Comparison of ENCODE assay signal across 8 mouse cellular contexts in genomic region chr12:116071023-116071422, GRCm38 (mm10). TPM values are rescaled to one million over a fixed set of nuclear protein-coding genes. Genes with fewer than 3 reads are reported as not detected.
A peak's percentile ranks its signal among the peaks of the same experiment; 100 is the strongest.
DNase-seq lines count a peak whose midpoint lies in the region; ATAC-seq and TF ChIP-seq lines count a peak whose summit lies in the region.

No protein-coding gene starts in this region.

- no peaks in the 10 kb centered on the region for H3K4me1 ChIP-seq in forebrain, embryonic 14.5 days (ENCODE audit: control insufficient read depth, insufficient read depth, low read length)
- H3K4me1 ChIP-seq in hindbrain, embryonic 15.5 days (replicated peaks), result no peaks in the 10 kb centered on the region
- no peaks in the 10 kb centered on the region for H3K4me1 ChIP-seq in liver, postnatal 0 days (ENCODE audit: insufficient read depth)
- H3K4me1 ChIP-seq in olfactory bulb, adult 2 months (ENCODE audit: control insufficient read depth, insufficient read depth, low read length), result peaks cover 4% of the 10 kb centered on the region

- TF ChIP-seq POLR2A in olfactory bulb, adult 2 months (IDR thresholded peaks at IDR 0.05; ENCODE audit: insufficient read depth, low read depth, low read length), result no peak

- WGBS in forebrain, embryonic 14.5 days, result 20% methylated on average over 3 of the region's 3 CpGs
- 19% methylated on average over 3 of the region's 3 CpGs for WGBS in hindbrain, embryonic 15.5 days
- WGBS in liver, postnatal 0 days (ENCODE audit: insufficient replicate concordance), result 18% methylated on average over 3 of the region's 3 CpGs
- 39% methylated on average over 3 of the region's 3 CpGs for WGBS in olfactory bulb, adult 2 months

- peak; percentile 39 to 52 for DNase-seq in left cerebral cortex, adult 2 months (ENCODE audit: extremely low spot score in 1 of 2, low spot score in 2 of 2)
- DNase-seq in left cerebral cortex, adult 8-10 months (ENCODE audit: low spot score in 2 of 2), result no peak
- DNase-seq in cerebellum, adult 18-20 months, result peak; percentile 74 to 78
- DNase-seq in forebrain, embryonic 14.5 days (ENCODE audit: low spot score), result peak; percentile 41
- peak; percentile 32 for DNase-seq in liver, postnatal 0 days
- no peak for DNase-seq in thymus, postnatal 14 days

- peak; percentile 71 for ATAC-seq in forebrain, embryonic 14.5 days
- ATAC-seq in hindbrain, embryonic 15.5 days (ENCODE audit: low FRiP score, low read depth), result peak; percentile 81
- peak; percentile 44; the same call in 1 of the 2 replicates for ATAC-seq in liver, postnatal 0 days

- H3K27me3 ChIP-seq in forebrain, embryonic 14.5 days (replicated peaks; ENCODE audit: control insufficient read depth, insufficient read depth, low read length), result no peaks in the 10 kb centered on the region; the same call in 1 of the 2 replicates
- peaks cover 4% of the 10 kb centered on the region; the same call in 1 of the 2 replicates for H3K27me3 ChIP-seq in hindbrain, embryonic 15.5 days
- H3K27me3 ChIP-seq in liver, postnatal 0 days (ENCODE audit: insufficient read depth, low read length), result 0 out of 2 replicates have a peak, but pooled peaks cover 6% of the 10 kb centered on the region

- H3K27ac ChIP-seq in left cerebral cortex, adult 2 months, result no peak overlapping the region
- H3K27ac ChIP-seq in forebrain, embryonic 14.5 days (ENCODE audit: low read depth, low read length), result no peak overlapping the region
- H3K27ac ChIP-seq in hindbrain, embryonic 15.5 days (replicated peaks), result no peak overlapping the region
- H3K27ac ChIP-seq in liver, postnatal 0 days (ENCODE audit: low read depth), result no peak overlapping the region
- no peak overlapping the region for H3K27ac ChIP-seq in olfactory bulb, adult 2 months (ENCODE audit: insufficient read depth, low read depth, low read length)

- H3K4me3 ChIP-seq in left cerebral cortex, adult 2 months, result no peak overlapping the region
- H3K4me3 ChIP-seq in forebrain, embryonic 14.5 days (ENCODE audit: low read depth, low read length), result no peak overlapping the region
- no peak overlapping the region for H3K4me3 ChIP-seq in hindbrain, embryonic 15.5 days
- no peak overlapping the region for H3K4me3 ChIP-seq in liver, postnatal 0 days (ENCODE audit: low read depth, low read length)
- H3K4me3 ChIP-seq in olfactory bulb, adult 2 months (ENCODE audit: insufficient read depth, low read depth, low read length), result no peak overlapping the region

- no peak overlapping the region for H3K4me2 ChIP-seq in forebrain, embryonic 14.5 days (ENCODE audit: low read length)
- no peak overlapping the region for H3K4me2 ChIP-seq in hindbrain, embryonic 15.5 days
- H3K4me2 ChIP-seq in liver, postnatal 0 days (ENCODE audit: low read depth, low read length), result no peak overlapping the region

- H3K36me3 ChIP-seq in forebrain, embryonic 14.5 days (ENCODE audit: control insufficient read depth, insufficient read depth, low read length), result no peaks in the 10 kb centered on the region
- no peaks in the 10 kb centered on the region for H3K36me3 ChIP-seq in hindbrain, embryonic 15.5 days
- no peaks in the 10 kb centered on the region for H3K36me3 ChIP-seq in liver, postnatal 0 days (replicated peaks; ENCODE audit: insufficient read depth, low read length)

- H3K9ac ChIP-seq in forebrain, embryonic 14.5 days (ENCODE audit: low read length), result no peak overlapping the region
- H3K9ac ChIP-seq in hindbrain, embryonic 15.5 days, result no peak overlapping the region
- no peak overlapping the region for H3K9ac ChIP-seq in liver, postnatal 0 days (replicated peaks)

- no peak for TF ChIP-seq EP300 in liver, postnatal 0 days (IDR thresholded peaks at IDR 0.05; ENCODE audit: low read depth)

- TF ChIP-seq CTCF in left cerebral cortex, adult 2 months (IDR thresholded peaks at IDR 0.05), result peak; percentile 71
- peak; percentile 63 for TF ChIP-seq CTCF in liver, postnatal 0 days (IDR thresholded peaks at IDR 0.05; ENCODE audit: low read depth)
- TF ChIP-seq CTCF in olfactory bulb, adult 2 months (IDR thresholded peaks at IDR 0.05; ENCODE audit: insufficient read depth, low read depth, low read length), result 0 out of 2 replicates have a peak, but pooled peaks have one; percentile 21

- intact Hi-C loops in left cerebral cortex, adult 2 months (cut with DNase I), result loop anchor here (1.0 kb wide), 1 partner anchor 131 kb away; no protein-coding TSS in a partner anchor

- no peaks in the 10 kb centered on the region for H3K9me3 ChIP-seq in forebrain, embryonic 14.5 days (replicated peaks; ENCODE audit: control insufficient read depth, low read length)
- no peaks in the 10 kb centered on the region for H3K9me3 ChIP-seq in hindbrain, embryonic 15.5 days
- no peaks in the 10 kb centered on the region for H3K9me3 ChIP-seq in liver, postnatal 0 days (ENCODE audit: low read length)

RNA-seq across cellular contexts. Expression of gene Vipr2, which starts 6.5 kb away (rescaled TPM):
- 1 to 10 TPM in 1 of 2 experiments, under 1 TPM in 1; 0.43 to 1.3 TPM for total RNA-seq in left cerebral cortex, adult 2 months (2021)
- 1 to 10 TPM in 2 of 4 experiments, under 1 TPM in 2; 0.50 to 2.4 (median 1.0) TPM for total RNA-seq in left cerebral cortex, adult 8-10 months (2022)
- polyA plus RNA-seq in forebrain, embryonic 14.5 days (2014; fragmentation: Nextera tagmentation; extraction: Ambion mirVana), result 0.46 and 1.2 TPM in 2 replicates
- 0.41 and 0.91 TPM in 2 replicates for polyA plus RNA-seq in hindbrain, embryonic 15.5 days (2015; fragmentation: Nextera tagmentation; extraction: Ambion mirVana)
- 0.08 and 0.26 TPM in 2 replicates for polyA plus RNA-seq in liver, postnatal 0 days (2015; fragmentation: Nextera tagmentation; extraction: Ambion mirVana)
- polyA plus RNA-seq in olfactory bulb, adult 2 months (2012; ENCODE audit: insufficient read depth, insufficient read length, low replicate concordance, missing spikeins), result not detected in 2 replicates

RNA-seq across cellular contexts. Expression of gene Zfp386, which starts 23.5 kb away (rescaled TPM):
- 10 to 100 TPM; 29.6 to 32.0 TPM for total RNA-seq in left cerebral cortex, adult 2 months (2021)
- 10 to 100 TPM; 28.3 to 30.3 (median 29.0) TPM for total RNA-seq in left cerebral cortex, adult 8-10 months (2022)
- polyA plus RNA-seq in forebrain, embryonic 14.5 days (2014; fragmentation: Nextera tagmentation; extraction: Ambion mirVana), result 69.9 and 77.0 TPM in 2 replicates
- 48.1 and 49.3 TPM in 2 replicates for polyA plus RNA-seq in hindbrain, embryonic 15.5 days (2015; fragmentation: Nextera tagmentation; extraction: Ambion mirVana)
- polyA plus RNA-seq in liver, postnatal 0 days (2015; fragmentation: Nextera tagmentation; extraction: Ambion mirVana), result 8.5 and 8.8 TPM in 2 replicates
- not detected in 2 replicates for polyA plus RNA-seq in olfactory bulb, adult 2 months (2012; ENCODE audit: insufficient read depth, insufficient read length, low replicate concordance, missing spikeins)

Comparison
In these comparisons a context has a peak if more than half of its experiments do, and no peak if none do; other contexts are left out.
1. DNase-seq: peak in left cerebral cortex, adult 2 months (2 of 2), cerebellum, adult 18-20 months (2 of 2), forebrain, embryonic 14.5 days (single experiment) and liver, postnatal 0 days (single experiment); none in left cerebral cortex, adult 8-10 months (0 of 2) and thymus, postnatal 14 days (single experiment).
2. CTCF ChIP-seq: peak in every context shown above with its lines; median percentile 71 in left cerebral cortex, adult 2 months; 63 in liver, postnatal 0 days; 21 in olfactory bulb, adult 2 months.
3. Peak in every context shown above with its lines, with median percentiles within 50 percentile points of each other: ATAC-seq.